Mouse (Mus musculus) gastrocnemius, postnatal 36 days (tissue): ENCODE results near the gene Ccdc14. TPM values are rescaled to one million over a fixed set of nuclear protein-coding genes. Genes with fewer than 3 reads are reported as not detected.
A peak's percentile ranks its signal among the peaks of the same experiment; 100 is the strongest.
"Not testable (repeated sequence)": the region's sequence is repeated elsewhere in the genome, so short reads cannot be mapped to it uniquely, and the experiment has no call there.

Experiments used
- DNase-seq, 2 experiments: peaks; one replicate each; pipeline ENCODE4 v3.0.0; 2022
- intact Hi-C: fragments of 180-260 bp; cut with DNase I; formaldehyde crosslinking; loops from one replicate; pipeline ENCODE4 v1.15.1; 2025
- total RNA-seq, 2 experiments: library from RNA; stranded (reverse); gene quantifications; 2 replicates each; pipeline ENCODE4 v1.2.3; 2021

The Ccdc14 gene
- total RNA-seq, 2 experiments from 2014 or later: 1.7 to 2.3 TPM

DNA sequence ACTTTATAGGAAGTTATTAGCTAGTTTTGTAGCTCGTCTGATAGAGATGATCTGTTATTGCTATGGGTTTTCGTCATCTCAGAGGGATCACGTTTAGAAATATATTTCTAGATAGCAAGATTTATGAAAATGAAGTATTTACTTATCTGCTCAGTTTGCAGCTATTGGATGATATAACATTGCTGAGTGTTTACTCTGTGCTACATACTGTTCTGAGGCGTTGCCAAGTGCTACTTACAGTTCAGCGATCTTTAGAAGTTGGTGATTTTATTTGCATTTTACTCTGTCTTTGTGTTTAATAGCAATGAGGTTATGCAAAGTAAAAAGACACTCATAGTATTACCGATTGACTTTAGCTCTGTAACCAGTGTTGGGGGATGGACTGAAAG, 10.4 kb downstream of the Ccdc14 start:
- DNase-seq: no peak
- intact Hi-C loops: loop anchor here (1.0 kb wide), 1 partner anchor 34 kb away; no protein-coding TSS in a partner anchor

DNA sequence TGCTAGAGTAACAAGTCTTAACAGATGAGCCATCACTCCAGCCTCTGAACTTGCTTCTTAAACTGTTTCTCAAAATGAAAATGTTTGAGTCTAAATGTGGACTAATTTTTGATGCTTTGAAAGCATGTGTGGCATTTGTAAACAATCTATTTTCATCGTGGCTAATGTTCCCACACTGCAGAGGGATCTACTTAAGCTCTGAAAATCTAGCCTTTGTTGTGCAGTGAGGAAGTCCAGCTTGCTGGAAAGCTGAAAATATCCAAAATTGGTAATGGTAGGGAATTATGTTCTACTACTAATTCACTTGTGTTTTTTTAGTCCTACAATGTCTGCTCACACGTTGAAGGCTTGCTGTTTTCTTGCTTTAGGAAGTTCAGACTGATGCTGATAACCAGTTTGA, 15.6 kb downstream of the Ccdc14 start:
- DNase-seq: no peak
- intact Hi-C loops: no loop called here

DNA sequence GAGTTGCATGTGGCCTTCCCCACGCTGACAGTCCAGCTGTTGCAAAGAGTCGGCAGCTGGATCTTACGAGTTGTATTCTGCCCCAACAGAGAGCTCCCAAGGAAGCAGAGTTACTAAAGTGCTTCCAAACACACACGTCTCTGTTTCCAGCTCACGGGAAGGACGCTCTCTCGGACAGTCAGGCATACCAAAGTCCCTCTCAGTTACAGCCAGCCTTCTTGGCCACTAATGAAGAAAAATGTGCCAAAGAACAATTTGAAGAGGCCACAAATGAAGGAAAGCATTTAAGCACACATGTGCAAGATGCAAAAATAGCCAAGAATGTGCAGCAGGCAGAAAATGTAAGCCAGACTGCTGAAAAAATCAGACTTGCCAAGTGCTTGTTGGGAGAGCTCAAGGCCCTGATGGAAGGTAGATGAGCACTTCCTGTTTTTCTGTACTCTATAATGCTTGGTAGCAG, 16.1 kb downstream of the Ccdc14 start:
- intact Hi-C loops: no loop called here
- DNase-seq: no peak

DNA sequence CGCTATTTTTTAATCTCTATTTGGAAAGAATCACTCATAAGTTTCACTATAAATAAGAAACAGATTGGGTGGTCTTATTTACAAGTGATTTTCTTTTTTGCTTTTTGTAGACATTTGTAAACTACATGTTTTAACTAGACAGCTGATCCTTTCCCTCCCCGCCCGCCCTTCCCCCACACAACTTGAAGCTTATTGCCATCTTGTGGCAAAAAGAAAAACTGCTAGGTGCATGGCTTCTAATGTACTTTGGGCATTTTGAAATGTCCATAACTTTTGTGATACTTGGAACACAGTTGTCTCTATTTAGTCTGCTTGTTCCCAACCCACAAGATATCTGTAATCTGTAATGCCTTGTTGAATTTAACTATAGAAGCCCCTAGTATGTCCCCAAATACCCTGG, 21.1 kb downstream of the Ccdc14 start:
- intact Hi-C loops: no loop called here

DNA sequence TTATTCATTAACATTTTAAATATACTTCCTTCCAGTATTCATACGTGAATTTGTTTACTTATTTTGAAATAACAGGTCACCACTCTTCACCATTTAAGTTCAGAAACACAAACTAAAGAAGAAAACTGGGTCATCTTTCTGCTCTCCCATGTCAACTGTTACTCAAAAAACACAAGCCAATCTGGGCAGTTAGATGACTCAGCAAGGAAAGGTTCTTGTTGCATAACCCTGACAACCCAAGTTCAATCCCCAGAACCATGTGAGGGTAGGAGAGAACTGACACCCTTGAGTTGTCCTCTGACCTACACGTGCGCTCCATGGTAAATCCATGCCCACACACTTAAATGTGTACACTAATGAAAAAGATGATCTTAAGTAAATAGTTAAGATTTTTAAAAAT, 34.7 kb downstream of the Ccdc14 start:
- no peak for DNase-seq
- intact Hi-C loops: no loop called here

More for the DNA sequence above, 21.1 kb downstream of the Ccdc14 start:
- no peak for DNase-seq

DNA sequence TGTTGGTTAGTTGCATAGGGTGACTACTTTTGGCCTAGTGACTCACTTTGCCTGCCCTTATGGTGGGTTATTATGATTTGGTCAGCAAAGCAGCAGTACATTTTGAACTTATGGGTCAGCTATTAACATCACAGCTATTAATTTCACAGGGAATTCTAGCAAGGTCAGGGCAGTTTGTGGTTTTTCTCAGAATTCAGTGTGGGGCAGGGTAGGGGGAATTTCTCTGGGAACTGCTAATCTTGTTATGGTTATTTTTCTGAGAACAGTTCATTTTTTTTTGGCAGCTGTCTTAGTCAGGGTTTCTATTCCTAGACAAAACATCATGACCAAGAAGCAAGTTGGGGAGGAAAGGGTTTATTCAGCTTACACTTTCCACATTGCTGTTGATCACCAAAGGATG, 38.2 kb downstream of the Ccdc14 start:
- intact Hi-C loops, DNase-seq: not testable (repeated sequence)

DNA sequence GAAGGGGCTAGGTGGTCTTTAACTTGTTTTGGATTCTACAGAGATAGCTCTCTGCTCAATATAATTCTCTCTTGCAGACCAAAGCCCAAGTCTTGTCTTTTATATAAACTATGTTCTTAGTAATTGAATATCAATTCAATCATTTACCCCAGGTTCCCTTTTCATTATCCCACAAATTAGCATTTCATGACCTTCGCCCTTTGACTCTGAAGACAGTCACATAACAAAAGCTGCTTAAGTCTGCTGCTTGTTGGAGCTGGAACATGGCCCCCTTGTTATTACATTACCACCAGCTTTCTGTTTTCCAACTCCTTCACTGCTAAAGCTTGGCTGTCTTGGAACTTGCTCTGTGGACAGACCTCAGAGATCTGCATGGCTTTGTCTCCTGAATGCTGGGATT, 39.0 kb downstream of the Ccdc14 start:
- no peak for DNase-seq

DNA sequence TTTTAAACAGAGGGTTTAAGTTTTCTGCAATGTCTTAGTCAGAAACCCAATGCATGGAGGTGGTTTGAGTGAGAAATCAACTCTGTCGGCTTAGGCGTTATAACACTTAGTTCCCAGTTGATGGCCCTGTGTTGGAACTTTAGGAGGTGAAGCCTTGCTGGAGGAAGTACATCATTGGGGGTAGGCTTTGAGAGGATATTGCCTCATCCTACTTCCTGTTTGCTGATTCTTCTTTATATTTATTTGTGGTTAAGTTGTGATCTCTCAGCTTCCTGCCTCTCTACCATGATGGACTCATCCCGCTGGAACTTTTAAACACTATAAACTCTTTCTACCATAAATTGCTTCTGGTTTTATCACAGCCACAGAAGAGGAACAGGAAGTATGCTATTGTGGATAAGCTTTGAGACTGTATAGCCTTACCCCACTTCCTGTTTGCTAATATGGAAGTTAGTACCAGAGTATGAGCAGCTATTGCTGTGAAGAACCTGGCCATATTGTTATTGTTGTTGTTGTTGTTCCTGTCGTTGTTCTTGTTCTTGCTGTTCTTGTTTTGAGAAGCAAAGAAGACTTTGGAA, 48.3 kb downstream of the Ccdc14 start:
- intact Hi-C loops: no loop called here
- DNase-seq: no peak

More for the DNA sequence above, 39.0 kb downstream of the Ccdc14 start:
- intact Hi-C loops: no loop called here

DNA sequence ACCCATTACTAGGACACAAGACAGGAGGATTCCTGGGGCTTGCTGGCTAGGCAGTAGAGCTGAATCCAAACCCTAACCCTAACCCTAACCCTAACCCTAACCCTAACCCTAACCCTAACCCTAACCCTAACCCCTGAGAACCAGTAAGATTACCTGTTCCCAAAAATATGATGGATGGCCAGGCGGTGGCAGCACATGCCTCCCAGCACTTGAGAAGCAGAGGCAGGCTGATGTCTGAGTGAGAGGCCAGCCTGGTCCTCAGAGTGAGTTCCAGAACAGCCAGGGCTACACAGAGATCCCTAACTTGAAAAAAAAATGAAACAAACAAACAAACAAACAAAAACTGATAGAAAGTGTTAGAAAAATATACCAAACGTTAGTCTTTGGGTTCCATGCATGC, 52.5 kb downstream of the Ccdc14 start:
- DNase-seq: no peak
- intact Hi-C loops: no loop called here

DNA sequence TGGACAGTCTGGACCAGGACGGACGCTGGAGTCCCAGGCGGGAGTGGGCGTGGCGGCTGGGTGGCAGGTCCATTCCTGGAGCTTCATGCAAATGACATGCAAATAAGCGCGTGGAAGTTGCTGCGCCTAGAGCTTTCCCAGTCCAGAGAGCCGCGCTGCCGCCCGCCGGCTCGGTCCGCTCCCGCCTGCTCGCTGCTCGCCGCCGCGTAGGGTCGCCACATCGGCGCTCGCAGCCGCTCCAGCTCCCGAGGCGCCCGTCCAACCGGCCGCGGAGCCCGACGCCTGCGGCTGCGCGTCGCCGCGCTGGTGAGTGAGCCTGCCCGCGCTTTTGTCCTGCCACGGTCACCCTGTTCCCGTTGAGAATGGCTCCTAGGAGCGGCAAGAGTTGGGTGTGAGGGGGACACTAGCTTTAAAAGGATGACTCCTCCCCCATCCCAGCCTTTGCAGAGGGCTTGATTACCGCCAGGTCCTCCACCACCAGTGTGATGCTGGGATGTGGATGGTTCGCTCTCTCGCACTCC, 54.7 kb downstream of the Ccdc14 start, which contains the start of gene Mylk:
Mylk (plus strand) TSS at position 146 of the 521 bp plus-strand sequence.
- intact Hi-C loops: no loop called here
- DNase-seq: peak; percentile 72 to 79

DNA sequence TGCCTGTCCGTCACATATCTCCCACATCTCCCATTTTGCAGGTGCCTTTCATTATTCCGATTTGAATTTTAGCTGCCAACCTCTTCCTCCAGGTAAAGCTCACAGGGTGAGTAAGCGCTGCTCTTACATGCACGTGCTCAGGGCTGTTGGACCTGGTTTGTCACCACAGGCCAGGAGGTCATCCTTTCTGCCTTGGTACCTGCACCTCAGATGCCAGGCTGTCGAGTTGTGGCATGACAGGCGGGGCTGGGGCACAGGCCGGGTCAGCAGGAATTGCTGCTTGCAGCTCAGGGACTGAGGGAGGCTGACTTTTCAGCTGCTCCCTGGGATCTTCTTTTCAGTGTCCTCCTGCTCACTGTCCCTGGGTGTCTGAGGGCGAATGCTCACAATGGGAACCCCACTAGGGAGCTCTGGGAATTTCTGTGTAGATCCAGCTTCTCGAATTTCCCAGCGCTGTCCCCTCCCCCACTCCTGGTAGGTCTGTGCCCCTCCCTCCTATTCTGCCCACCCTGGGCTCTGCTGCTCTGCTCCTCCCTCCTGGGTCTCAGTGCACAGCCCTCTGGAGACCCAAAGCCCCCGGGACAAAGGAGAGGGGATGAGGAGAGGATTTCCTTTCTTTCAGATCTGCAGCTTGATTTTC, 57.8 kb downstream of the Ccdc14 start:
- no peak for DNase-seq
- intact Hi-C loops: no loop called here

DNA sequence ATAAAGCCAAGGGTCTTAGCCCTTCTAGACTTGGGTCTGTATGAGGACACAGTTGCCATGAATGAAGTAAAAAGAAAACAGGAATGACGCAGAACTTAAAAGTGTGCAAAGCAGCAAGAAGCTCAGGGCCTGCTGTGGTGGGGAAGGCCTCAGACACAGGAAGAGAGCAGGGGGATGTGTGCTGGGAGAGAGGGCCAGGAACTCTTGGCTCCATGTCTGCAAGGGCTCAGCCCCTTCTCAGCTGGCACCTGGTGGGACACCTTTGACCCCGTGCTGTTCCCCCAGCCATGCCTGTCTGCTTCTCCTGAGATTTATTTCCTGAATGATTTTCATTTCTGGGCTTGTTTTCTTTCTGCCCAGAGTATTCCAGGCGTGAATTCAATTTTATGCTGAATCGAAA, 59.1 kb downstream of the Ccdc14 start:
- intact Hi-C loops: no loop called here
- no peak for DNase-seq

DNA sequence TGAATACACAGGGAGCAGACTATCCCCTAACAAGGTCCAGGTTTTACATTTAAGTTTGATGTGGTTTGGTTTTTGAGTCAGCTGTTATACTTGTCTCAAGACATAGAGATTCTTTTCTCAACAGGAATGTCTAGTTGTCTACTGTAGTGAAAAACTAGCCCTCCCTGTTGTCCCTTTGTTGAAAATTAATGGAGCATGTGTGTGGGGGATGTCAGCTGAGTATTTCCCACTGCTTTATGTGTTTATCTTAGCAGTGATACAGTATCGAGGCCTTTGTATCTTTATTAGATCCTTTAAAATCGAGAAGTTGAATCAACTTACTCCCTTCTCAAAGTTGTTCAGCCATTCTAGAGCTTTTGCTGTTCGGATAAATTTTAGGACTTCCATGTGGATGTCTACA, 61.6 kb downstream of the Ccdc14 start:
- intact Hi-C loops: no loop called here

DNA sequence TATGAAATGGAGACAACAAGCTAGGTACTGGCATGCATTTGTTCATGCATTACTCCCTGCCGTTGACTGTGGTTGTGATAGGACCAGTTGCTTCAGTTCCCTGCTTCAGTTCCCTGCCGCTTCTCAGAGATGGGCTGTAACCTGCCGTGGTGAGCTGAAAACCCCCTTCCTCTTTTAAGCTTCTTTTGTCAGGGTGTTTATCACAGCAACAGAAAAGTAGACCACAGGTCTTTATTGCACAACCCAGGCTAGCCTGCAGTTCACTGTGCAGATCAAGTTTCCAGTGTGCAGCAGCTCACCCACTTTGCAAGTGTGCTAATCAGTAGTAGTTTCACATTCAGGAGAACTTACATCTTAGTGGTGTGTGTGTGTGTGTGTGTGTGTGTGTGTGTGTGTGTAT, 62.6 kb downstream of the Ccdc14 start:
- DNase-seq: no peak
- intact Hi-C loops: no loop called here

More for the DNA sequence above, 61.6 kb downstream of the Ccdc14 start:
- DNase-seq: no peak

DNA sequence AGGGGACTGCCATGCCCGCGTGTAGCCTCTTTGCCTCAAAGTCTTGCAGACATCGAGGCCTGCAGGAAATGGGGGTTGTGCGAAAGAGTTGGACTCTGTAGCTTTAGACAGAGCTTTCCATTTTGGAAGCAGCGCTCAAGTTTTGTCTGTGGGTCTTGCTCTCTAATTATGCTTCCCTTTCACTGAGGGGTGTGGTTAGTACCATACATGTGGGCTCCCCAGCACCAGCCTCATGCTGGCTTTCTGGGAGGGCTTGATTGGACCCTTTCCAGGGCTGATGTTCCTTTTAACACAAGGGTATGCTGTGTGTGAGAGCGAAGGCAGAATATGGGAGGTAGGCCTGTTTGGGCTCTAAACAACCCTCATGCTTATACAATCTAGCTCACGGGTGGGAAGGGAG, 66.6 kb downstream of the Ccdc14 start:
- DNase-seq: no peak
- intact Hi-C loops: no loop called here

DNA sequence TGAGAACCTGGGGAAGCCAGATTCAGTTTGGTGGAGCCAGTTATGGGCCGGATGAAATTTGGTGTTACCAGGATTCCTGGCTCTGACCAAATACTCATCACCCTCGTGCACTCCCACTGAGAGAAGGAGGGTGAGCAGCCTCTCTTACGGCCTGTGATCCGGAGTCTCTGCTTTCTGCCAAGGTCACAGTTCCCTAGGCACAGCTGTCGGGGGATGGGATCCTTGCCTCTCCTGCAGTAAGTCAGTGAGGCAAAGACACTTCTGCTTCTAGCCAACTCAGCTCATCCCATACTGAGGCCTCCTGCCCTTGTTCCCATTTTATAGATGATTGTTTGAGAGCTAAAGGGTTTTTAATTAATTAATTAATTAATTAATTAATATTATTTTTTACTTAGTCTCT, 67.8 kb downstream of the Ccdc14 start:
- intact Hi-C loops: no loop called here
- no peak for DNase-seq

DNA sequence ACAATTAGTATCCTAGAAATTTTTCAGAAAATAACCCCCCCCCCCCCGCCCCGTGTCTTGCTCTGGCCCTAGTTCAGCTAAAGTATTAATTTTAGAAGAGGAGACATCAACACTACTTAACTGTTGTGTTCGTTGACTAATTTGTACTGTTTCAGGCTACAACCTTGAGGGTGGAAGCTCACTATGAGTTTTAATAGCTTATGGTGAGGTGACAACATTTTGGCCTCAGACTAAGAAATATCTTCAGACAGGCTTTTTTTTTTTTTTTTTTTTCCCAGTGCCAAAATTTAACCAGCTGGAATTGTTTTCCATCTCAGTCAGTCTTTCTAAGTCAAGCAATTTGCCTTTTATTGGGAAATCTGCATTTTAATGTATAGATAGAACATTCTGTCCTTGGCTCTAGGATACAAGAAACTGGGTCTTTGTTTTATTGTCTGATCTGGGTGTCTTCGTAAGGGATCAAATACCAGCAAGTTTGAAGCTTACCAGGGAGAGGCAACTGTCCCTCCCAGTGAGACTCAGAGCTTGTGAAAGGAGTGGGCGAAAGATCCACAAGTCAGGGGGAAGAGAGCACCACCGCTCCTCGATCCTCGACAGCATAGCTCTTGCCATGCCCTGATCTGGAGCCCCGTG, 73.7 kb downstream of the Ccdc14 start:
- intact Hi-C loops: no loop called here

DNA sequence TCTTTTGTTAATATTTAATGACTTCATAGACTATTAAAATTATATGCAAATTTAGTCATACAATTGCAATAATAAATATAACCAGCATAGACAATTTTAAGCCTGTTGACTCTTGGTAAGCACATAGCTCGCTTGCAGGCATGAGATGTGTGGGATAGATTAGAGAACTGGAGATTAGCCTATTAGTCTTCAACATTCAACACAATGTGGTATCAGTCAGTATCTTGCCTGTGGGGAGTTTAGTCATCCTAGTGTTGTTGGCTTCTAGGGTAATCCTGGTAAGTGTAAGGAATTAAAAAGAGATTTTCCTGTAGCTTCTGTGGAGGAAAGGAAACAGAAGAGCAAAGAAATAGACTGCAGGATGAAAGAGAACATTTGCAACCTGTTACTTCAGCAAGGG, 75.2 kb downstream of the Ccdc14 start:
- intact Hi-C loops: no loop called here
- DNase-seq: no peak

More for the DNA sequence above, 73.7 kb downstream of the Ccdc14 start:
- no peak for DNase-seq

DNA sequence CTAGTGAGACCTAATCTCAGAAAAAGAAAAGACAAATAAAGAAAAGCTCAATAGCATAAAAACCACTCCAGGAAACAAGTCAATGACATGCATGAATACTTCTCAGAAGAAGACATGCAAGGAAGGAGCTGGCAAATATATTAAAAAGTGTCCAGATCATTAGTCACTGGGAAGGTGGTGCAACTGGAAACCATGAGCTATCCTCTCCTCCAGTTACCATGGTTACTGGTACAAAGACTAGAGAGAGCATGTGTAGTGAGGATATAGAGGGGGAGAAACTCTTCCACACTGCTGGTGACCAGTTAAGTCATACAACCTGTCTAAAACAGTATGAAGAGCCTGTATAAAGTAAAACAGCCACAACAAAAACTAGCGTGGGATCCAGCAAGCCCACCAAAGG, 75.8 kb downstream of the Ccdc14 start:
- no peak for DNase-seq
- intact Hi-C loops: no loop called here

DNA sequence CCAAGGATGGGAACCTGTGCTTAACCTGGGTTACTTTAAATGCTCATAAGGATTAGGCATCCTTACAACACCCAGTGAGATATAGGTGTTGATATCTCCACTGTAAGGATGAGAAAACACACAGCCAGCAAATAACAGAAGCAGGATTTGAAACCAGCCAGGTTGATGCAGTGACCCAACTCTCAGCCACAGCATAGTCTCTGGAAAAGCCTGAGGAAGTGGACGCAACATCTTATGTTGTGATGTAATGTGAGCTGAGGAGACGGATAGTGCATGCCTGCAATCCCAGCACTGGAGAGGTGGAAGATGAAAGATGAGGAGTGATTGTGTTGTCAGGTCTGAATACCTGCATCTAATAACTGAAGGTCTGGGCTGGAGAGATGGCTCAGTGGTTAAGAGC, 77.0 kb downstream of the Ccdc14 start:
- no peak for DNase-seq
- intact Hi-C loops: no loop called here

DNA sequence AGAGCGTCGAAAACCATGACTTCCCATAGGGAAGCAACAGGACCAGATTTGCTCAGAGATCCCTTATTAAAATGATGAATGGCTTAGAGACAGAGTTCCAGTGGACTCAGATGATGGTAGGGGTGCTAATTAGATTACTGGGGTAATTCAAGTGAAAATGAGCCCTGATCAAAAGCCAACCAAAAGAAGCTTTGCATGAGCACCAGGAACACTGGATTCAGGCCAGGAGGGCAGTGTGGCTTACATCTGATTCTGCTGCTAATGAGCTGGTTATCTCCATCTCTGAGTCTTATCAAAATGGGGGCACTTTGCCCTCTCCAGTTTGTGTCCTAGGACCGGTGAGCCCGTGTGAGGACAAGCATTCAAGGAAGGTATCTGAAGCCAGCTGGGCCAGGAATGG, 78.0 kb downstream of the Ccdc14 start:
- intact Hi-C loops: no loop called here
- DNase-seq: no peak

DNA sequence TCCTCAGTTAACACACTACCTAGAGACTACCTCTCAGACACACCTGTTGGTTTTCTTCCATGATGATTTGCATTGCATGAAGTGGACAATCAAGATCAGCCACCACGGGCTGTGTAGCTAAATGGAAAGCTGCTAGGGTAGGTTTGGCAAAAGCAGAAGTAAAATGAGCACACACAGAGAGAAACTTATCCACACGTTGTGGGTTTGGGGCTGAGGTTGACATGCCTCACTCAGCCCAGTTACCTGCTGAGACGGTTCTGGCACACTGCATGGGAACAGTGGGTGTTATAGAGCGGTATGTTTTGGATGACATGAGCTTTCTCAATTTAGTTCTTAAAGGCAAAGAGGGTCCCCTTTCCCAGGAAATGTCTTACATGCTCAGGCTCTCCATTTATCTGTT, 79.7 kb downstream of the Ccdc14 start:
- DNase-seq: no peak
- intact Hi-C loops: no loop called here
